Mouse (Mus musculus) CH12.LX (cell line): Measurements from ENCODE around the gene G6pc2. TPM values are rescaled to one million over a fixed set of nuclear protein-coding genes. Genes with fewer than 3 reads are reported as not detected.

Experiments used
- DNase-seq: peaks from one replicate; pipeline ENCODE4 v3.0.0-alpha.2; 2013; ENCODE audit errors: extremely low read depth
- H3K27ac ChIP-seq: 2 replicates; pipeline ENCODE4 v1.5.1; 2012; ENCODE audit warnings: low read depth, mild to moderate bottlenecking, control low read depth, moderate library complexity; ENCODE audit not compliant: insufficient read depth
- H3K27me3 ChIP-seq: replicated peaks from 2 replicates; pipeline ENCODE3; 2012; ENCODE audit warnings: inconsistent platforms
- H3K36me3 ChIP-seq, 2 experiments: replicated peaks in 1 of 2; 2 replicates each; pipeline versions ENCODE3 to v1.6.1; 2012; ENCODE audit warnings: inconsistent platforms in 1 of 2, low read length in 1 of 2, mild to moderate bottlenecking in 1 of 2, mixed read lengths in 1 of 2, moderate library complexity in 1 of 2; ENCODE audit not compliant: control insufficient read depth in 1 of 2, insufficient read depth in 1 of 2
- H3K4me1 ChIP-seq, 2 experiments: 2 replicates each; pipeline ENCODE4 v1.6.1; 2012; ENCODE audit warnings: inconsistent platforms in 1 of 2, moderate library complexity in 1 of 2; ENCODE audit not compliant: insufficient read depth in 2 of 2, control insufficient read depth in 1 of 2
- H3K4me2 ChIP-seq: 2 replicates; pipeline ENCODE4 v1.6.1; 2012; ENCODE audit warnings: low read depth, mild to moderate bottlenecking, control low read depth; ENCODE audit not compliant: poor library complexity, insufficient read depth, severe bottlenecking
- H3K4me3 ChIP-seq, 3 experiments: fragments of 150-350 bp in 1 of 3; sonication (generic) in 1 of 3; replicated peaks in 1 of 3; 2 replicates each; pipeline versions ENCODE3 to v1.5.1; 2011 to 2012; ENCODE audit warnings: low read depth in 2 of 3, low read length in 2 of 3, mild to moderate bottlenecking in 2 of 3, moderate library complexity in 2 of 3, control low read depth in 1 of 3, improper control_type of control experiment in 1 of 3, inconsistent platforms in 1 of 3, mixed read lengths in 1 of 3; ENCODE audit not compliant: poor library complexity in 1 of 3
- H3K79me2 ChIP-seq: replicated peaks from 2 replicates; pipeline ENCODE4 v1.6.1; 2012; ENCODE audit warnings: mild to moderate bottlenecking, moderate library complexity; ENCODE audit not compliant: control insufficient read depth, poor library complexity, insufficient read depth, severe bottlenecking; ENCODE audit errors: extremely low read depth
- H3K9ac ChIP-seq: 2 replicates; pipeline ENCODE4 v1.6.1; 2012; ENCODE audit warnings: low read depth, mild to moderate bottlenecking, control low read depth, moderate library complexity; ENCODE audit not compliant: insufficient read depth
- H3K9me3 ChIP-seq: replicated peaks from 2 replicates; pipeline ENCODE3; 2012; ENCODE audit warnings: low read length, inconsistent platforms, mixed read lengths
- BHLHE40 ChIP-seq: IDR thresholded peaks from 2 replicates; pipeline ENCODE4 v1.6.1; 2011; ENCODE audit warnings: mild to moderate bottlenecking, low read depth, low read length, improper control_type of control experiment
- CHD2 ChIP-seq: IDR thresholded peaks from 2 replicates; pipeline ENCODE4 v1.6.1; 2011; ENCODE audit warnings: low read length, improper control_type of control experiment
- CTCF ChIP-seq, 2 experiments: IDR thresholded peaks in 1 of 2; conservative IDR thresholded peaks in 1 of 2; 2 replicates each; pipeline ENCODE4 v1.5.1; 2011 to 2012; ENCODE audit warnings: low read depth in 2 of 2, low read length in 2 of 2, improper control_type of control experiment in 1 of 2, inconsistent platforms in 1 of 2, mild to moderate bottlenecking in 1 of 2, moderate library complexity in 1 of 2
- ELF1 ChIP-seq: IDR thresholded peaks from 2 replicates; pipeline ENCODE4 v1.6.1; 2014; ENCODE audit warnings: low read depth, mild to moderate bottlenecking, inconsistent platforms, low read length, improper control_type of control experiment
- EP300 ChIP-seq: IDR thresholded peaks from 2 replicates; pipeline ENCODE4 v1.6.1; 2011; ENCODE audit warnings: low read length, improper control_type of control experiment
- GABPA ChIP-seq: IDR thresholded peaks from 2 replicates; pipeline ENCODE4 v1.6.1; 2012; ENCODE audit warnings: low read depth, low read length, improper control_type of control experiment, inconsistent platforms; ENCODE audit not compliant: insufficient replicate concordance
- HCFC1 ChIP-seq: IDR thresholded peaks from 2 replicates; pipeline ENCODE4 v1.6.1; 2012; ENCODE audit warnings: low read depth, mild to moderate bottlenecking, inconsistent platforms, low read length, improper control_type of control experiment
- IRF4 ChIP-seq: IDR thresholded peaks from 2 replicates; pipeline ENCODE4 v1.6.1; 2014; ENCODE audit warnings: low read depth, mild to moderate bottlenecking, inconsistent platforms, low read length, improper control_type of control experiment
- JUN ChIP-seq: IDR thresholded peaks from 2 replicates; pipeline ENCODE4 v1.6.1; 2011; ENCODE audit warnings: low read depth, mild to moderate bottlenecking, low read length, improper control_type of control experiment, moderate library complexity; ENCODE audit not compliant: insufficient read depth
- KAT2A ChIP-seq: IDR thresholded peaks from 2 replicates; pipeline ENCODE4 v1.6.1; 2012; ENCODE audit warnings: low read length, improper control_type of control experiment, inconsistent platforms; ENCODE audit not compliant: insufficient replicate concordance
- MAZ ChIP-seq: IDR thresholded peaks from 2 replicates; pipeline ENCODE4 v1.6.1; 2012; ENCODE audit warnings: low read depth, mild to moderate bottlenecking, inconsistent platforms, low read length, improper control_type of control experiment, moderate library complexity
- MXI1 ChIP-seq: IDR thresholded peaks from 2 replicates; pipeline ENCODE4 v1.6.1; 2011; ENCODE audit warnings: mild to moderate bottlenecking, low read depth, low read length, improper control_type of control experiment
- MYC ChIP-seq: IDR thresholded peaks from 2 replicates; pipeline ENCODE4 v1.6.1; 2011; ENCODE audit warnings: low read depth, mild to moderate bottlenecking, improper control_type of control experiment, low read length
- NELFE ChIP-seq: IDR thresholded peaks from 2 replicates; pipeline ENCODE4 v1.6.1; 2011; ENCODE audit warnings: low read depth, low read length, improper control_type of control experiment
- NRF1 ChIP-seq: IDR thresholded peaks from 2 replicates; pipeline ENCODE4 v1.6.1; 2014; ENCODE audit warnings: low read depth, mild to moderate bottlenecking, inconsistent platforms, low read length, improper control_type of control experiment, moderate library complexity
- PAX5 ChIP-seq: IDR thresholded peaks from 2 replicates; pipeline ENCODE4 v1.6.1; 2012; ENCODE audit warnings: low read length, inconsistent platforms, mixed read lengths
- POLR2AphosphoS2 ChIP-seq: IDR thresholded peaks from 2 replicates; pipeline ENCODE4 v1.6.1; 2011; ENCODE audit warnings: low read depth, low read length, improper control_type of control experiment
- RAD21 ChIP-seq: IDR thresholded peaks from 2 replicates; pipeline ENCODE4 v1.6.1; 2011; ENCODE audit warnings: low read depth, mild to moderate bottlenecking, low read length, improper control_type of control experiment, moderate library complexity
- SIN3A ChIP-seq: IDR thresholded peaks from 2 replicates; pipeline ENCODE4 v1.6.1; 2012; ENCODE audit warnings: low read length, improper control_type of control experiment, inconsistent platforms
- TBP ChIP-seq: conservative IDR thresholded peaks from 2 replicates; pipeline ENCODE4 v1.6.1; 2011; ENCODE audit warnings: low read depth, low read length, improper control_type of control experiment
- TCF12 ChIP-seq: IDR thresholded peaks from 2 replicates; pipeline ENCODE4 v1.6.1; 2014; ENCODE audit warnings: low read depth, mild to moderate bottlenecking, inconsistent platforms, low read length, improper control_type of control experiment
- USF1 ChIP-seq: IDR thresholded peaks from 2 replicates; pipeline ENCODE4 v1.6.1; 2014; ENCODE audit warnings: low read depth, mild to moderate bottlenecking, inconsistent platforms, low read length, improper control_type of control experiment
- ZNF384 ChIP-seq: IDR thresholded peaks from 2 replicates; pipeline ENCODE4 v1.6.1; 2012; ENCODE audit warnings: low read depth, low read length, improper control_type of control experiment, inconsistent platforms
- dilution Hi-C: fragments of 300-500 bp; cut with MboI; formaldehyde crosslinking; loops from 2 replicates; pipeline ENCODE4 v1.14.3; 2020; ENCODE audit warnings: low sequenced_read_pairs; ENCODE audit not compliant: extremely low pct_unique_long_range_greater_than_20kb, extremely low pct_ligation_motif_present
- in situ Hi-C: fragments of 300-500 bp; cut with MboI; formaldehyde crosslinking; loops from 3 replicates; pipeline ENCODE4 v1.14.3; 2019; ENCODE audit warnings: low sequenced_read_pairs, low pct_ligation_motif_present, low pct_unique_long_range_greater_than_20kb, mixed read lengths
- polyA plus RNA-seq: library from polyadenylated mRNA; unstranded; fragments of >175 nt; gene quantifications from 2 replicates; pipeline ENCODE4 v1.2.1, GENCODE M21; 2012; ENCODE audit warnings: low read depth; ENCODE audit not compliant: insufficient read length
- total RNA-seq, 2 experiments: library from RNA; depleted of rRNA; stranded (reverse); fragments of 300-350 nt in 1 of 2; fragments of >200 nt in 1 of 2; gene quantifications; 2 replicates each; pipeline ENCODE4 v1.2.3; 2012 to 2014

The G6pc2 gene
- total and polyA plus RNA-seq, 3 experiments = not detected

GRCm38 (mm10) chr2:69232101-69232500, 21.2 kb downstream of the G6pc2 start:
- H3K27ac ChIP-seq = no peak overlapping the region
- in situ Hi-C loops (no loop called here), dilution Hi-C loops (no loop called here)
- TF ChIP-seq CTCF (conservative IDR thresholded peaks at IDR 0.05 in 1 of 2, IDR thresholded peaks at IDR 0.05 in 1 of 2; ENCODE audit: low read depth in 2 of 2, low read length in 2 of 2) (no peak), NELFE (no peak), MYC (no peak), BHLHE40 (no peak), TBP (no peak), RAD21 (no peak), ZNF384 (no peak), IRF4 (no peak), EP300 (no peak), PAX5 (no peak)
- no peak overlapping the region for H3K4me3 ChIP-seq
- no peak overlapping the region for H3K9ac ChIP-seq
- DNase-seq = no peak
- H3K4me1 ChIP-seq = no peaks in the 10 kb centered on the region
- H3K4me2 ChIP-seq = no peak overlapping the region
- H3K9me3 ChIP-seq = no peaks in the 10 kb centered on the region
- no peaks in the 10 kb centered on the region for H3K79me2 ChIP-seq
- H3K27me3 ChIP-seq = no peaks in the 10 kb centered on the region
- no peaks in the 10 kb centered on the region for H3K36me3 ChIP-seq

GRCm38 (mm10) chr2:69234976-69235678, 24.3 kb downstream of the G6pc2 start:
- TF ChIP-seq ELF1 = no peak
- TF ChIP-seq JUN = no peak
- no peak overlapping the region for H3K4me3 ChIP-seq
- dilution Hi-C loops = no loop called here

GRCm38 (mm10) chr2:69239315-69239714, 28.4 kb downstream of the G6pc2 start:
- H3K4me3 ChIP-seq = no peak overlapping the region
- no peak for DNase-seq
- H3K9ac ChIP-seq = no peak overlapping the region
- H3K27ac ChIP-seq = no peak overlapping the region
- in situ Hi-C loops = no loop called here
- no peaks in the 10 kb centered on the region for H3K79me2 ChIP-seq
- no peaks in the 10 kb centered on the region for H3K4me1 ChIP-seq
- no peaks in the 10 kb centered on the region for H3K9me3 ChIP-seq
- H3K27me3 ChIP-seq = no peaks in the 10 kb centered on the region
- no peaks in the 10 kb centered on the region for H3K36me3 ChIP-seq
- no peak overlapping the region for H3K4me2 ChIP-seq
- TF ChIP-seq CHD2 (no peak), MAZ (no peak), ZNF384 (no peak), SIN3A (no peak), NRF1 (no peak), USF1 (no peak), MXI1 (no peak), TCF12 (no peak), EP300 (no peak), MYC (no peak), HCFC1 (no peak), GABPA (no peak), POLR2AphosphoS2 (no peak), PAX5 (no peak), KAT2A (no peak)
- TF ChIP-seq, all 38 proteins: peak for 0
- dilution Hi-C loops = no loop called here

More at GRCm38 (mm10) chr2:69234976-69235678, 24.3 kb downstream of the G6pc2 start:
- no peaks in the 10 kb centered on the region for H3K36me3 ChIP-seq
- H3K4me2 ChIP-seq = no peak overlapping the region
- no peaks in the 10 kb centered on the region for H3K79me2 ChIP-seq
- H3K4me1 ChIP-seq = no peaks in the 10 kb centered on the region
- DNase-seq = no peak
- H3K9ac ChIP-seq = no peak overlapping the region
- H3K9me3 ChIP-seq = no peaks in the 10 kb centered on the region
- no peak overlapping the region for H3K27ac ChIP-seq
- H3K27me3 ChIP-seq = no peaks in the 10 kb centered on the region
- in situ Hi-C loops = no loop called here
